Mouse (Mus musculus): ENCODE measurements around the gene Mtfp1.

GRCm38 (mm10) chr11:4062981-4063380 lies 32.3 kb downstream of the Mtfp1 start:
- TF ChIP-seq POLR2A (IDR thresholded peaks at IDR 0.05; ENCODE audit: insufficient read depth, low read depth, low read length) (no peak), EP300 (IDR thresholded peaks at IDR 0.05; ENCODE audit: insufficient read depth, low read depth, low read length) (no peak), CTCF (IDR thresholded peaks at IDR 0.05) (no peak)
